ENCODE assay signal across 24 mouse cellular contexts in the genomic region with DNA sequence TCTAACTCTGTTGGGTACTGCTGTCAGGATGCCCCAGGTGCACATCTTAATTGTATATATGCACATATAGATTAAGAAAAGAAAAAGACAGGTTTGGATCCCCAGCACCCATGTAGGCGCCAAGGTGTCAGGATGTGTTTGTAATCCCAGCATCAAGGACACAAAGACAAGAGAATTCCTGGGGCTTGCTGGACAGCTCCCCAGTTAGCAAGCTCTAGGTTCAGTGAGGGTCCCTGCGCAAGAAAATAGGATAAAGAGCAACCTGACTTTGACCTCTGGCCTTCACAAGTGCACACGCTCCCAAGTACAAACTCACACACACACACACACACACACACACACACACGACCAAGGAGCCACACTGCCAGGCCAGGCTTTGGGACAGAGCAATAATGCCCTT.
"Had no signal": no experiment of that assay in that cellular context is flagged by ENCODE, and none has a peak within 500 bp of the region (broad histone marks: within the 10 kb centered on the region; RNA-seq: fewer than 3 reads in every experiment).

No protein-coding gene starts in this region.

- H3K9ac ChIP-seq: heart, embryonic 12.5 days; hindbrain, embryonic 12.5 days; hindbrain, embryonic 14.5 days; intestine, embryonic 15.5 days; limb, embryonic 12.5 days; liver, embryonic 13.5 days; liver, embryonic 15.5 days had no signal

- H3K4me1 ChIP-seq: heart, embryonic 10.5 days; heart, embryonic 12.5 days; hindbrain, embryonic 10.5 days; hindbrain, embryonic 12.5 days; intestine, embryonic 15.5 days; limb, embryonic 10.5 days; liver, embryonic 13.5 days; liver, embryonic 15.5 days had no signal

- H3K36me3 ChIP-seq: heart, embryonic 10.5 days; heart, embryonic 12.5 days; hindbrain, embryonic 10.5 days; hindbrain, embryonic 12.5 days; intestine, embryonic 15.5 days; limb, embryonic 10.5 days; limb, embryonic 12.5 days; liver, embryonic 13.5 days; liver, embryonic 15.5 days had no signal

- DNase-seq: gastrocnemius, adult 2 months; gastrocnemius, postnatal 10 days; gastrocnemius, postnatal 25 days; heart, adult 18-20 months; heart, postnatal 10 days; heart, postnatal 4 days; kidney, adult 11 months; kidney, adult 2 months; kidney, postnatal 10 days; kidney, postnatal 25 days; kidney, postnatal 4 days; liver; liver, embryonic 13.5 days had no signal

- H3K9me3 ChIP-seq: heart, embryonic 10.5 days; heart, embryonic 12.5 days; hindbrain, embryonic 10.5 days; hindbrain, embryonic 12.5 days; intestine, embryonic 15.5 days; limb, embryonic 10.5 days; limb, embryonic 12.5 days; liver, embryonic 13.5 days; liver, embryonic 15.5 days had no signal

- H3K27me3 ChIP-seq: heart, embryonic 12.5 days; hindbrain, embryonic 12.5 days; intestine, embryonic 15.5 days; limb, embryonic 12.5 days; liver, embryonic 13.5 days; liver, embryonic 15.5 days had no signal

- H3K27ac ChIP-seq: gastrocnemius, adult 2 months; heart, embryonic 10.5 days; hindbrain, embryonic 10.5 days; hindbrain, embryonic 12.5 days; hindbrain, embryonic 14.5 days; intestine, embryonic 15.5 days; layer of hippocampus, adult 2 months; left cerebral cortex, adult 2 months; limb, embryonic 10.5 days; limb, embryonic 12.5 days; liver, embryonic 13.5 days; liver, embryonic 15.5 days had no signal

- H3K4me3 ChIP-seq: gastrocnemius, adult 2 months; heart, embryonic 10.5 days; heart, embryonic 12.5 days; hindbrain, embryonic 10.5 days; hindbrain, embryonic 12.5 days; intestine, embryonic 15.5 days; layer of hippocampus, adult 2 months; left cerebral cortex, adult 2 months; limb, embryonic 10.5 days; limb, embryonic 12.5 days; liver, embryonic 13.5 days; liver, embryonic 15.5 days had no signal
